Mouse (Mus musculus) NIH3T3 (cell line): Measurements from ENCODE around the gene Nlgn1.
"Not testable (repeated sequence)": the region's sequence is repeated elsewhere in the genome, so short reads cannot be mapped to it uniquely, and the experiment has no call there.

Experiments used
- DNase-seq: peaks from one replicate; pipeline ENCODE4 v3.0.0-alpha.2; 2012; ENCODE audit warnings: low read depth

The Nlgn1 gene

GRCm38 (mm10) chr3:25645895-25646691 is 686.2 kb downstream of the Nlgn1 start:
- no peak for DNase-seq

GRCm38 (mm10) chr3:25629198-25629597 is 703.1 kb downstream of the Nlgn1 start:
- DNase-seq: no peak

- no peak for DNase-seq
These were observed 725.7 kb downstream of the Nlgn1 start for GRCm38 (mm10) chr3:25606597-25606996.

GRCm38 (mm10) chr3:25597513-25597912 is 734.7 kb downstream of the Nlgn1 start:
- no peak for DNase-seq

GRCm38 (mm10) chr3:25575526-25575925 is 756.7 kb downstream of the Nlgn1 start:
- no peak for DNase-seq

- no peak for DNase-seq
These were observed 757.4 kb downstream of the Nlgn1 start for GRCm38 (mm10) chr3:25574840-25575239.

- DNase-seq: not testable (repeated sequence)
These were observed 773.7 kb downstream of the Nlgn1 start for GRCm38 (mm10) chr3:25558513-25558912.

DNA sequence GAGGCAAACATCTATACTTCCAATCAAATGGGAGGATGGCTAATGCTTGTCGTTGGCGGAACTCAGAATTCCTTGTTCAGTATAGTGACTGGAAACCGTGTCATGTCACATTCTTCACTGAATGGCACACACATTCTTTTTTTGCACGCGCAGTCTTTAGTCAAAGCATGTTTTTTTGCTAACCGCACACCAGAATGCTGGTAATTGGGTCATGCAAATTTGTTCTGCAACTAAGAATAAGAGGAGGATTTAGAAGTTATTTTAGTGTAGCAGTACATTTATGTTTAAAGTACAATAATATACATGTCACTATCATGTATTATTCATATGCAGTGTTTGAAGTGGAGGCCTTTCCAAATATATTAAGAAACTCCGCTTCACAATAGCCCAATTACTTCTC is 783.2 kb downstream of the Nlgn1 start:
- DNase-seq: not testable (repeated sequence)

DNA sequence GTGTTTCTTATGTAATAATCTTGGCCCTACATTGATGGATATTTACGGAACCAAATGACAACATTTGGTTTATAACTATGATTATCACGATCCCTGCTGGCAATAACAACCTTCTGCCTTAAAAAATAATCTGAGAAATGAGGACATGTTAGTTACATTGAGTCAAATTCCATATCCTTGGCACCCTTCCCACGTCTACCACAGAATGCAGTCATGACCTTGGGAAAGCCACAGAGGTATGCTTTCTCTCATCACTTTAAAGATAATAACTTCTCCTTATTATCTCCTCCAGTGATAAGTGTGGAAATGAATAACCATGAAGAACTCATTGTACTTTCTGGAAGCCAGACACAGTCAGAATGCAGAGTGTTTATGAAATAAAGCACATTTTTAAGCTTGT is 808.0 kb downstream of the Nlgn1 start:
- DNase-seq: not testable (repeated sequence)

DNA sequence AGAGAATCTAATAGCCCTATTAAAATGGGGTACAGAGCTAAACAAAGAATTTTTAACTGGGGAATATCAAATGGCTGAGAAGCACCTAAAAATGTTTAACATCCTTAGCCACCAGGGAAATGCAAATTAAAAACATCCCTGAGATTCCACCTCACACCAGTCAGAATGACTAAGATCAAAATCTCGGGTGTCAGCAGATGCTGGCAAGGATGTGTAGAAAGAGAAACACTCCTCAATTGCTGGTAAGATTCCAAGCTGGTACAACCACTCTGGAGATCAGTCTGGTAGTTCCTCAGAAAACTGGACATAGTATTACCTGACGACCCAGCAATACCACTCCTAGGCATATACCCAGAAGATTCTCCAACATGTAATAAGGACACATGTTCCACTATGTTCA is 869.2 kb downstream of the Nlgn1 start:
- DNase-seq: no peak

- no peak for DNase-seq
These were observed 875.9 kb downstream of the Nlgn1 start for GRCm38 (mm10) chr3:25456250-25456860.

DNA sequence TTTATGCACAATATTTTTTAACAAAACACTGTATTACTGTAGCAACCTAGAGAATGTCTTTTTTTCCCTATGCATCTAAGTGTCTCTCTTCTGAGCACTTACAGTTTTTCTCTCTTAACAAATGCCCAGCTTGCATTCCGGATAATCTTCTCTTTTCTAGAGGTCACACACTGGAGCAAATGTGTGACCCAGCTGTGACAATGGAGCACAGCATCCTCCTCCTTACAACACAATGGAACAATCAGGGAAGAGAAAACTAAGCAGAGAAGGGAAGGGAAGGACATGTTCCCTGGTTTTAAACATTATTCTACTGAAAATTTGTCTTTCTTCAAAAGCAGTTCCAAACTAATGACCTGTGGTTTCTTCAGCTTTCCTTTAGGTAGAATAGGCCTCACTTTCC is 879.9 kb downstream of the Nlgn1 start:
- no peak for DNase-seq

- no peak for DNase-seq
These were observed 881.8 kb downstream of the Nlgn1 start for GRCm38 (mm10) chr3:25450471-25450870.

GRCm38 (mm10) chr3:25449356-25449755 is 882.9 kb downstream of the Nlgn1 start:
- no peak for DNase-seq

DNA sequence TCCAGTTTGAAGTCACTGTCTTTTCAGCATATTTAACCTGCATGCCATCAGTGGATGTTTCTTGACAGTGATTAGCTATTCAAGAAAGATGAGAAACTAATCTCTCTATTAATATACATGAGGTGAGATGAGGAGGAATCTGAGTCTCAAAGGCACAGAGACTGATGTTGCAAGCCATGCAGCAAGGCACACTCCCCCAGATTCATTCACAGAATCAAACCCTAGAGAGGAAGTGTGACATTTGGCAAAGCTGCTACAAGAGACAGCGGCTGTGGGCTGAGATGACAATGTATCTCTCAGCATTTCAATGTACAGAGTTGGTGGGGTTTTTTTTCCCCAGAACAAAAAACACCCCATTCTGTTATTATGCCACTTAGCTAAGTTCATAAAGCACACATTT is 885.1 kb downstream of the Nlgn1 start:
- DNase-seq: no peak

GRCm38 (mm10) chr3:25443657-25444056 is 888.6 kb downstream of the Nlgn1 start:
- DNase-seq: no peak

DNA sequence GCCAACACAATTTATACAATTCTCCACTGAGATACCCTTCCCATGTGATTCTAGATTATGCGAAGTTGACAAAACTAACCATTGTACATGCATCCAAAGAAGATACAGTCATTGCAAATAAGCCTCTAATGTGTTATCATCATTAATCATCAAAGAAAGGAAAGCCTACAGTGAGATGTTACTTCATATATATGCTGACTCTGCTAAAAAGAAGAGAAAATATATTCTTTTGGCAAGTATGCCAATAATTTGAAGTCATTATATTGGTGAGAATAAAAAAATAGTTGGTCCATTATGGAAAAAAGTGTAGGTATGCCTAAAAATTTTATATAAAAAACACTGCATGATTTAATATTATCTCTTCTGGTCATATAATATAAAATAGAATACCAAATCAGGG is 889.6 kb downstream of the Nlgn1 start:
- DNase-seq: no peak

- DNase-seq: no peak
These were observed 905.3 kb downstream of the Nlgn1 start for GRCm38 (mm10) chr3:25426931-25427330.

- DNase-seq: no peak
These were observed 920.3 kb downstream of the Nlgn1 start for GRCm38 (mm10) chr3:25412003-25412402.
